Mouse (Mus musculus) testis, adult 2 months (tissue): ENCODE measurements around the gene Tbc1d25.

Experiments used
- CTCF ChIP-seq: fragments of 200-500 bp; IDR thresholded peaks from 2 replicates; pipeline ENCODE4 v1.5.1; 2012; ENCODE audit warnings: low read depth, mild to moderate bottlenecking, inconsistent platforms, low read length, moderate library complexity; ENCODE audit not compliant: control insufficient read depth, insufficient read depth, insufficient replicate concordance
- POLR2A ChIP-seq: fragments of 200-500 bp; IDR thresholded peaks from 2 replicates; pipeline ENCODE4 v1.6.1; 2012; ENCODE audit warnings: low read depth, mild to moderate bottlenecking, inconsistent platforms, low read length, moderate library complexity; ENCODE audit not compliant: control insufficient read depth

GRCm38 (mm10) chrX:8105019-8105418 lies 71.0 kb downstream of the Tbc1d25 start:
- no peak for TF ChIP-seq CTCF
- no peak for TF ChIP-seq POLR2A
